Mouse (Mus musculus) lung, postnatal 0 days (tissue): Measurements from ENCODE around the gene Arl4c. TPM values are rescaled to one million over a fixed set of nuclear protein-coding genes. Genes with fewer than 3 reads are reported as not detected.

Experiments
- ATAC-seq: fragments of 200-750 bp; cut with Nextera tagmentation; 2 replicates; pipeline ENCODE4 v1.8.0; 2017; ENCODE audit warnings: moderate library complexity
- DNase-seq: peaks from one replicate; pipeline ENCODE4 v3.0.0-alpha.2; 2016; ENCODE audit warnings: low spot score
- H3K27ac ChIP-seq: fragments of 300-500 bp; sonication (generic); 2 replicates; pipeline ENCODE4 v1.5.1; 2014; ENCODE audit warnings: antibody characterized with exemption, mild to moderate bottlenecking, low read length, mixed read lengths
- H3K27me3 ChIP-seq: fragments of 300-500 bp; sonication (generic); replicated peaks from 2 replicates; pipeline ENCODE4 v1.6.1; 2014; ENCODE audit warnings: low read length, mixed read lengths; ENCODE audit not compliant: insufficient read depth
- H3K36me3 ChIP-seq: fragments of 300-500 bp; sonication (generic); 2 replicates; pipeline ENCODE4 v1.6.1; 2014; ENCODE audit warnings: low read length, mixed read lengths; ENCODE audit not compliant: insufficient read depth
- H3K4me1 ChIP-seq: fragments of 300-500 bp; sonication (generic); 2 replicates; pipeline ENCODE4 v1.6.1; 2014; ENCODE audit warnings: antibody characterized with exemption, low read depth, low read length, mixed read lengths; ENCODE audit not compliant: insufficient read depth
- H3K4me2 ChIP-seq: fragments of 300-500 bp; sonication (generic); replicated peaks from 2 replicates; pipeline ENCODE4 v1.6.1; 2014; ENCODE audit warnings: low read depth, mild to moderate bottlenecking, low read length, moderate library complexity, mixed read lengths
- H3K4me3 ChIP-seq: fragments of 300-500 bp; sonication (generic); 2 replicates; pipeline ENCODE4 v1.5.1; 2014; ENCODE audit warnings: low read depth, low read length
- H3K9ac ChIP-seq: fragments of 300-500 bp; sonication (generic); replicated peaks from 2 replicates; pipeline ENCODE4 v1.6.1; 2014; ENCODE audit warnings: low read depth, mild to moderate bottlenecking
- H3K9me3 ChIP-seq: fragments of 300-500 bp; sonication (generic); 2 replicates; pipeline ENCODE4 v1.6.1; 2016; ENCODE audit warnings: low read length, mixed read lengths
- CTCF ChIP-seq: IDR thresholded peaks from 2 replicates; pipeline ENCODE4 v1.5.1; 2016; ENCODE audit warnings: antibody characterized with exemption, mild to moderate bottlenecking
- EP300 ChIP-seq: IDR thresholded peaks from 2 replicates; pipeline ENCODE4 v1.6.1; 2016; ENCODE audit warnings: antibody characterized with exemption, mild to moderate bottlenecking, control low read depth
- WGBS: fragments of 180-500 bp; shearing (Covaris S2); extraction: QIAGEN DNeasy Blood & Tissue Kit; methylation state at CpG from one replicate; pipeline ENCODE4 v1.1.7; 2014; 5-methylcytosine and 5-hydroxymethylcytosine counted together
- polyA plus RNA-seq: library from polyadenylated mRNA; unstranded; fragments of >200 nt; fragmentation: Nextera tagmentation; extraction: Ambion mirVana; gene quantifications from 2 replicates; pipeline ENCODE4 v1.2.1, GENCODE M21; 2015

Arl4c gene
- 24.9 and 28.1 TPM in 2 replicates for polyA plus RNA-seq

DNA sequence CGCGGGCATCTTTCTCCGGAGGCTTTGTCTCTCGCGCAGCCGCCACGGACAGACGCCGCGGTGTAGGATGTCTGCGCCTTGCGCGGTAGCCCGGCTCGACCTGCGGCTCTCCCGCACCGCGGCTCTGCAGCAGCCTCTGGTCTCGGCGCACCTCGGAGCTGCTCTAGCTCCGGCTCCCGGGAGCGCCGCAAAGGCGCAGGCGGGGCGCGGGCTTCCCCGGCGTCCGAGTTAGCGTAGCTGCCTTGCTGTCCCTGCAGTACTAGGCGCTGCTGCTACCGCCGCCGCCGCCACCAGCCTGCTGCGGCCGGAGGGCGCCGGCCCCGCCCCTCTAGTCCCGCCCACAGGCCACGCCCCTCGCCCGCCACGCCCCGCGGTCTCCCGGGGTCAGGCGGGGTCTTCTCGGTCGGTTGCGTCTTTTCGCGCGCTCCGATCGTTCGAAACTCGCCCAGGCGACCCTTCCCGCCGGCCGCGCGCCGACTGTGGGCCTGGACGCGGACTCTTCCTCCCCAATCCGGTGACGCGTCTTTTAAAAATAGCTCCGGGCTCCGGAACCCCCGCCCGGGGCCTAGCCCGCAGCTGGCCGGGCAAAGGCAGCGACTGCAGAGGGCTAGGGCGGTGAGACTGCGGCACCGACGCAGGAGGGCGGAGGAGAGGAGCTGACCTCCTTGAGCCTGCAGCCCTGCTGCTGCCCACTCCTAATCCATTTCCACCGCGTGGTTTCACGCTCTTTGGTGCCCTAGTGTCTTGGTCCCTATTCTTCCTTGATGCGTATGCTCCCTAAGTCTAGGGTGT is at the start of gene Arl4c:
TSS of gene Arl4c (minus strand) at position 352 of the 792 bp plus-strand sequence.
- Histone ChIP-seq H3K27ac (peak within 1 kb of the TSS; percentile 92), H3K4me2 (peak within 1 kb of the TSS; percentile 92), H3K27me3 (no peaks in the 10 kb centered on the region), H3K4me1 (no peaks in the 10 kb centered on the region; the same call in 1 of the 2 replicates), H3K36me3 (no peaks in the 10 kb centered on the region), H3K9ac (peak within 1 kb of the TSS; percentile 85), H3K4me3 (peak within 1 kb of the TSS; percentile 80), H3K9me3 (no peaks in the 10 kb centered on the region)
- TF ChIP-seq EP300 (0 out of 2 replicates have a peak, but pooled peaks have one; percentile 26), CTCF (peak; percentile 44)
- ATAC-seq (peak; percentile 89), DNase-seq (peak; percentile 89)
- 2% methylated on average over 63 of the region's 91 CpGs for WGBS

- Histone ChIP-seq H3K9ac (no peak overlapping the region), H3K27me3 (no peaks in the 10 kb centered on the region), H3K4me2 (no peak overlapping the region), H3K9me3 (no peaks in the 10 kb centered on the region), H3K36me3 (no peaks in the 10 kb centered on the region), H3K4me1 (no peaks in the 10 kb centered on the region), H3K27ac (no peak overlapping the region), H3K4me3 (no peak overlapping the region)
- WGBS: 83% methylated on average over 6 of the region's 6 CpGs
- TF ChIP-seq EP300 (no peak), CTCF (no peak)
- no peak for DNase-seq
- ATAC-seq: no peak
Observed at GRCm38 (mm10) chr1:88751332-88751731, 49.3 kb upstream of the Arl4c start.

- 76% methylated on average over 7 of the region's 7 CpGs for WGBS
- DNase-seq (no peak), ATAC-seq (no peak)
- H3K27ac ChIP-seq: no peak overlapping the region
- H3K4me2 ChIP-seq: no peak overlapping the region
- no peaks in the 10 kb centered on the region for H3K27me3 ChIP-seq
- no peak for TF ChIP-seq CTCF
- TF ChIP-seq EP300: no peak
- no peaks in the 10 kb centered on the region for H3K9me3 ChIP-seq
- H3K4me3 ChIP-seq: no peak overlapping the region
- no peak overlapping the region for H3K9ac ChIP-seq
- H3K4me1 ChIP-seq: no peaks in the 10 kb centered on the region
- H3K36me3 ChIP-seq: no peaks in the 10 kb centered on the region
Observed at GRCm38 (mm10) chr1:88750576-88750975, 48.6 kb upstream of the Arl4c start.

- H3K4me3 ChIP-seq: no peak overlapping the region
- 86% methylated on average over 3 of the region's 3 CpGs for WGBS
- no peaks in the 10 kb centered on the region for H3K9me3 ChIP-seq
- H3K36me3 ChIP-seq: no peaks in the 10 kb centered on the region
- H3K27ac ChIP-seq: no peak overlapping the region
- DNase-seq: peak; percentile 38
- H3K4me1 ChIP-seq: no peaks in the 10 kb centered on the region
- H3K27me3 ChIP-seq: no peaks in the 10 kb centered on the region
- ATAC-seq: no peak
- TF ChIP-seq CTCF (peak; percentile 64), EP300 (no peak)
- no peak overlapping the region for H3K4me2 ChIP-seq
- no peak overlapping the region for H3K9ac ChIP-seq
Observed at GRCm38 (mm10) chr1:88750126-88750525, 48.1 kb upstream of the Arl4c start.

DNA sequence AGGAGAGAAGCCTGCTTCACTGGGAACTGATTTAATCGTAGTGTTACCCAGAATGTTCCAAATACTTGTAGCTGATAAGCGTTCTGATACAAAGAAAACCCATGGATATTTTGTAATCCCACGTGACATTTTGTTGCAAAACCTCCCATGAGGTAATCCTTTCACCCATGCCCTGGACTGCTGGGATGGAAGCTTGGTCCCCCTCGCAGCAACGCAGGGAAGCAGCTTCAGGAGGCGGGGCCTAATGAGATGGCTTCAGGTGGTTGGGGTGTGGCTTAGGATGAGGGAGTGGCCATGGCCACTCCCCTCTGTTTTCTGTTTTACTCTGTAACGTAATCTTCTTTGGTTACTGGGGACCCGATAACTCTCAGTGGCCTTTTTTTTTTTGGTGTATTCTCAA is 47.1 kb upstream of the Arl4c start:
- no peak overlapping the region for H3K4me2 ChIP-seq
- WGBS: 63% methylated on average over 8 of the region's 8 CpGs

DNA sequence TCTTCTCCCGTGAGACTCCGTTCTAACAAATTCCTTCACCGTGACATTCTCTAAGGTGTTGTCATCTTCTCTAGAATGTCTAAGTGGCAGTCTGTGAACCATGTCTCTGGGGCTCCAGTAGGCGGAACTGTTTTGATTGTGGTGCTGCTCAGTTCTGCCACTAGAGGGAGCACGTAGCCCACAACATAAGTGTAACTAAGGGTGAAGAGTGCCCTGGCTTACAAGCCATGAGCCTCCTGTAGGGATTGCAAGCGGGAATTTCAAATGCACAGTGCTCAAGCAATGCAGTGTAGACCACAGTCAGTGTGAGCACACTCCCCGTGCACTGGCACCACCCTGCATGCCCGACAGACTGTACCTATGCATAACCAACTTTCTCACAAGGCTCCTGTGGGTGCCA is 43.2 kb upstream of the Arl4c start:
- H3K4me1 ChIP-seq: no peaks in the 10 kb centered on the region
- WGBS: 2% methylated on average over 8 of the region's 8 CpGs
- peak; percentile 99 for TF ChIP-seq CTCF
- TF ChIP-seq EP300: no peak
- peak; percentile 94 for DNase-seq
- no peak overlapping the region for H3K4me2 ChIP-seq
- ATAC-seq: peak; percentile 87
- H3K9me3 ChIP-seq: no peaks in the 10 kb centered on the region
- H3K36me3 ChIP-seq: no peaks in the 10 kb centered on the region
- no peak overlapping the region for H3K27ac ChIP-seq
- H3K9ac ChIP-seq: no peak overlapping the region
- H3K4me3 ChIP-seq: no peak overlapping the region
- H3K27me3 ChIP-seq: no peaks in the 10 kb centered on the region

More for the DNA sequence above, 47.1 kb upstream of the Arl4c start:
- H3K36me3 ChIP-seq: no peaks in the 10 kb centered on the region
- H3K4me1 ChIP-seq: no peaks in the 10 kb centered on the region
- DNase-seq: no peak
- H3K27ac ChIP-seq: no peak overlapping the region
- TF ChIP-seq CTCF (no peak), EP300 (no peak)
- ATAC-seq: no peak
- no peaks in the 10 kb centered on the region for H3K9me3 ChIP-seq
- H3K4me3 ChIP-seq: no peak overlapping the region
- no peaks in the 10 kb centered on the region for H3K27me3 ChIP-seq
- no peak overlapping the region for H3K9ac ChIP-seq
